Mouse (Mus musculus): Measurements from ENCODE around the gene Notum. TPM values are rescaled to one million over a fixed set of nuclear protein-coding genes. Genes with fewer than 3 reads are reported as not detected.
"Not testable (repeated sequence)": the region's sequence is repeated elsewhere in the genome, so short reads cannot be mapped to it uniquely, and the experiment has no call there.

Notum gene
- total RNA-seq, 2 experiments from 2014 or later, result not detected

- not testable (repeated sequence) for ATAC-seq (replicated peaks; ENCODE audit: poor library complexity)
These were observed 14.9 kb upstream of the Notum start for GRCm38 (mm10) chr11:120675875-120676274.

GRCm38 (mm10) chr11:120673594-120674122 is 12.7 kb upstream of the Notum start:
- no peak for ATAC-seq (replicated peaks; ENCODE audit: poor library complexity)

- ATAC-seq (replicated peaks; ENCODE audit: poor library complexity), result peak; percentile 92
These were observed 12.0 kb upstream of the Notum start, which contains the start of gene Aspscr1 for GRCm38 (mm10) chr11:120672687-120673593. TSS of gene Aspscr1 (plus strand) at chr11:120672973.

- no peak for ATAC-seq (replicated peaks; ENCODE audit: poor library complexity)
These were observed 5.6 kb upstream of the Notum start for GRCm38 (mm10) chr11:120666617-120667016.

DNA sequence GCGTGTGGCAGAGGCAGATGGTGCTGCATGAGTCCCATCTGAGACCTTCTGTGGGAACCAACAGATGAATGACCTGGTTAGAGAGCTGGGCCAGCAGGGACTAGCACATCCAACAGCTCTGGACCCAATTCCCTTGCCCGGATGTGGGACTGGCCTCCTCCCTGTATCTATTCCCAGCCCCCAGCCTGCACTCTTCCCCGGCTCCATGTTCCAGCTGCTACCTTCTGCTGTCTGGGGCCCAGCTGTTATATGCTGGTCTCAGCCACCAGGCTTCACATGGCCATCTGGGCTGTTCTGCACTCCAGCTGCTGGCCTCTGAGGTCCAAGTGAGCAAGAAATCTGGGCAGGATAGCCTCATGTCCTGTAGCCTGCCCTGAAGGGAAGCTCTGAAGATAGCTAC is 4.4 kb upstream of the Notum start:
- ATAC-seq (replicated peaks; ENCODE audit: poor library complexity), result no peak

DNA sequence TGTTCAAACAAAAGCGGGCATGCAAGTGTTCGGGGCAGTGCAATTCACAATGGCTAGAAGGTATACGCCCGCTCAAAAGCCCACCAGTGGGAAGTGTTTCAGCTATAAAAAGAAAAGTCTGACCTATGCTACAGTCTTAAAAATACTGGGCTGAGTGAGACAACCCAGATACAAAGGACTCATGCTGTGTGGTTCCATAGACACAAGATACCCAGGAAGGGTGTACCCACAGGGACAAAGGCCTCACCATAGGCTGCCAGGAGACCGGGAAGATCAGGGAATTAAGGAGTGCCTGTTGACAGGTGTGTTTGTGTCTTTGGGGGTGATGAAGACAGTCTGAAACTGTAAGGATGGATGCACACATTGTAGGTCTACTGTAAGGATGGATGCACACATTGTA is 2.7 kb upstream of the Notum start:
- no peak for ATAC-seq (replicated peaks; ENCODE audit: poor library complexity)

- no peak for ATAC-seq (replicated peaks; ENCODE audit: poor library complexity)
These were observed 1.8 kb upstream of the Notum start for GRCm38 (mm10) chr11:120662759-120663158.

DNA sequence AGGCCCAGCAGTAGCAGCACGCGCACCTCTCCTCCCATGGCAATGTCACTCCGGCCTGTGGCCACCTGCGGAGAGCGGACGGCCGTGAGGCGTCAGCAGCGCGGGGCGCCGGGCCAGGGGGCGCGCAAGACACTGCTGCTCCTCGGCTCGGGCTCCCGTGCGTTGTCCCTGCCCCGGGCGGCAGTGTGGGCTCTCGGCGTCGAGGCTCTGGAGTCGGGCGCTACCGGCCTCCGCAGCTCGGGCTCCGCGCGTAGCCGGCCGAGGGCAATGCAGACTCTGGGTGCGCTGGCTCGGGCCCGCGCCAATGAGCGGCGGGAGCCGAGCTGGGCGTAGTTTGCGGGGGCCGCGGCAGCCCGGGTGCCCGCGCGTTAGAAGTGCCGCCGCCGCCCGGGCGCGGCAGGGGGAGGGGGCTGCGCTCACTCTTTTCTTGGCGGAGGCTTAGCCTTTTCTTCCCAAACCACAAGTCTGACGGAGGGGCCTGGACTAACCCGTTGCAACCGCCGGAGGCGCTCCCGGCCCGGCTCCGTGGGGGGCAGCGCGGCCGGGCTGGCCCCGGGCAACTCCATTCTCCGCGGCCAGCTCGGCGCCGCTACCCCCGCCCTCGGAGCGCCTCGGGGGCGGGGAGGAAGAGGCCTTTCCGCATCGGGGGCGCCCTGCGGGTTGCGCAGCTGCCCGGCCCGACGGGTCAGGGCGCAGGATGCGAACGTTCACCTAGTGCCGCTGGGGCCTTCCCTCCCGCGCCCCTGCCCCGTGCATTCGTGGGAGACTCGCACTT is 487 bp downstream of the Notum start:
- ATAC-seq (replicated peaks; ENCODE audit: poor library complexity), result 0 out of 2 replicates have a peak, but pooled peaks have one; percentile 8

DNA sequence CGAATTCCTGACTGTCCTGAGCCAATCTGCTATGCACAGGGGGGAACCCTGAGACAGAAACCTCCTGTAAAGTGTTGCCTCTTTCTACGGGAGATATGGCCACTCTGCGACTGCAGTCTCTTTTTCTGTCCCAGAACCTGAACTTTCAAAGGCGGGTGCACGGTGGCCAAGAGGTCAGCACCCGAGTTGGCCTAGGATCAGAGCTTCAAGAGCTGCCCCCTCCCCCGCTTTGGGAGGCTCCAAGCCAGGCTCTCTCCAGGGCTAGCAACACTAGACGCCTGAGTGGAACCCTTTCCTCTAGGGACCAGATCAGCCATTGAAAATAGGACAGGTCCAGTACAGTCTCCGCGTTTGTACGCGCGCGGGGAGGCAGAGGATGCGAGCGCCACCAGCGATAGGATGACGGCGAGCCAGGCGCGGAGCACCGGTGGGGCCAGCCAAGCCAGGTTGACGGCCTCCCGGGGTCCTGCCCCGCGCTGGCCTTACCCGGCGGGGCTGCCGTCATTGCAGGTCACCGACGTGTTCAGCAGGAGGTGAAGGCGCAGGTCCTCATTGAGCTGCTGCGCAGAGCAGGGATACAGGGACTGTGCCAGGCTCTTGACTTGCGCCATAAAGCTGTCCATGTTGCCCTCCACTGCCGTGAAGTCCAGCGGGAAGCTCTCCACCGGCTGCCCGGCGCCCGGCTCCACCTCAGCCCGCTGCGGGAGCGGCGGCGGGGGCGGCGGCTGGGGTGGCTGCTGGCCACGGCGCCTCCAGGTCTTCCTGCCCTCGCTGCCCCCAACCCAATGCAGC is 1.3 kb downstream of the Notum start:
- no peak for ATAC-seq (replicated peaks; ENCODE audit: poor library complexity)

DNA sequence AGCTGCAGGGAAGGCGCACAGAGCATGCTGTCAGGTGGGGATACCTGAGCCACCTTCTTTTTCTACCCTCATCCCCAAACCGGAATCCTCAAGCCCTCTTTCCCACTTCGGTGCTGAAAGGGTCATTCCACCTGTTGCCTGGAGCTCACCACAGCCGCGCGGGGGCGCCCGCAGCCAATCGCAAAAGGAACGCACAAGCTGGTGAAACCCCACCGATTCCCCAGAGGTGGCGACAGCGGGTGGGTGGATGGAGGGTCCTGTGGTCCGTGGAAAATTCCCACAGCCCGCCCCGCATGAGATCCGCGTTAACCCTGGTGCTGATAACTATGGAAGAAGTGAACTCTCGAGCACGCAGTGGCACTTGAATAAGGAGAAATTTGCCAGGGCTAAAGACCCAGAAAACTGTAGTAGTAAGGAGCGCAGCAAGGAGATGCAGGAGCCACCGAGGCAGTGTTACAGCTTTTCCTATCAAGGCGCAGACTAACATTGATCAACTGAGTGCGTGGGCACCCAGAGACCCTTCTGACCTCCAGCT is 2.0 kb downstream of the Notum start:
- ATAC-seq (replicated peaks; ENCODE audit: poor library complexity), result peak; percentile 80

- ATAC-seq (replicated peaks; ENCODE audit: poor library complexity), result no peak
These were observed 3.7 kb downstream of the Notum start for GRCm38 (mm10) chr11:120657301-120657700.

- no peak for ATAC-seq (replicated peaks; ENCODE audit: poor library complexity)
These were observed 6.2 kb downstream of the Notum start for GRCm38 (mm10) chr11:120654741-120655140.

- peak; percentile 51; the same call in 1 of the 2 replicates for ATAC-seq (replicated peaks; ENCODE audit: poor library complexity)
These were observed 9.1 kb downstream of the Notum start for GRCm38 (mm10) chr11:120651872-120652271.

DNA sequence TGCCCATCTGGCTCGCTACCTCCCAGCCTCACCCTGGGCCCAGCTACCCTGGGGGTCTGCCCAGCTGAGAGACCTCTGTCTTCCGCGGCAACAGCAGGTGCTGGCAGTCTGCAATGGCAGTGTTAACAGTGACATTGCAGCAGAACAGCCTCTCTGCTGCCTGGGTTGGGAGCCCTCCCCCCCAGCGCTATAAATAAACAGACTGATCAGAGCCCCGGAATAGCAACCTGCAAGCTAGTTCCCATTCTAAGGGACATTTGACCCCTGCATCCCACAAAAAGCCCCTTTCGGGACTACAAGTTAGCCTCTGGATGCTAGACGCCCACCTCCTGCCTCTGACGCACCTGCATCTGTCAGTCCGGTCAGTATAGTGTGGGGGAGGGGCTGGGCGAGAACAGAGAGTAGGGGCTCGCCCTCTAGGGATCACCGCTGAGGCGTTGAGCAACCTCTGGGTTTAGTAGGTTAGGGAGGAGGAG is 12.9 kb downstream of the Notum start, which contains the start of gene Myadml2:
Myadml2 (minus strand) TSS at position 158 of the 476 bp plus-strand sequence.
- peak; percentile 26; the same call in 1 of the 2 replicates for ATAC-seq (replicated peaks; ENCODE audit: poor library complexity)

- ATAC-seq (replicated peaks; ENCODE audit: poor library complexity), result no peak
These were observed 13.7 kb downstream of the Notum start for GRCm38 (mm10) chr11:120647047-120647830.

DNA sequence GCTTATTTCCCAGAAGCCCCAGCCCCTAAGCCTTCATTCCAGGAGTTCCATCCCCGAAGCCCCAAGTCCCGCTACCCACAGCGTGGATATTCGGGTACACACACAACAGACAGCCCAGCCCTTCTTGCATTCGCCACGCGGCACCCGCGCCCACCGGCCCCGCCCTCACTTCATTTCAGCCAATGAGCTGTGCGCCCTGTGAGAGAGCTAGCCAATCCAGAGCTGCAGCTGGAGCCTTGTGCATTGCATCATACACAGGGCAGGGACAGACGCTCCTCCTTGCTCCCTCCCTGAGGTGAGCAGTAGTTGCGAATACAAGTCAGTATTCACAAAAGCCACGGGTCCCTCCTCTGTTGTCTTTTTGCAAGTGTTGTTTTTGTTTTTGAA is 17.4 kb downstream of the Notum start, which contains the start of gene Pycr1:
Pycr1 (minus strand) TSS at position 169 of the 387 bp plus-strand sequence.
- peak; percentile 96 for ATAC-seq (replicated peaks; ENCODE audit: poor library complexity)

GRCm38 (mm10) chr11:120642939-120643600 is 17.9 kb downstream of the Notum start:
- peak; percentile 17 for ATAC-seq (replicated peaks; ENCODE audit: poor library complexity)

DNA sequence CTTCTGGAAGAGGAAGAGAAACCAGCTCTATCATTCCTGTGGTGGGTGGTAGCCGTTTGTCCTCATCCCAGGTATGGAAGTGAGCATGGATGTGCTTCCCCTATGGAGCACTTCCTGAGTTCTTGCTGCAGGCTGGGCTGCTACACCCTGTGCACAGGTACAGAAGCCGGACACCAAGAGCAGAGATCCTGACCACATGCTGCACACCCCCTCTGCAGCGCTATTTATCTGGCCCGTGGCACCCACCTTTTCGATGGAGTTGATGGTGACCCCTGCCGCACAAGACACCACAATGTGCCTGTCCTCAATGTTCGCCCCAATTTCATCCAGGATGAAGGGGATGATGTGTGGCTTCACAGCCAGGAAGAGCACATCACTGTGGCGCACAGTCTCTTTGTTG is 19.1 kb downstream of the Notum start:
- ATAC-seq (replicated peaks; ENCODE audit: poor library complexity), result peak; percentile 9; the same call in 1 of the 2 replicates

DNA sequence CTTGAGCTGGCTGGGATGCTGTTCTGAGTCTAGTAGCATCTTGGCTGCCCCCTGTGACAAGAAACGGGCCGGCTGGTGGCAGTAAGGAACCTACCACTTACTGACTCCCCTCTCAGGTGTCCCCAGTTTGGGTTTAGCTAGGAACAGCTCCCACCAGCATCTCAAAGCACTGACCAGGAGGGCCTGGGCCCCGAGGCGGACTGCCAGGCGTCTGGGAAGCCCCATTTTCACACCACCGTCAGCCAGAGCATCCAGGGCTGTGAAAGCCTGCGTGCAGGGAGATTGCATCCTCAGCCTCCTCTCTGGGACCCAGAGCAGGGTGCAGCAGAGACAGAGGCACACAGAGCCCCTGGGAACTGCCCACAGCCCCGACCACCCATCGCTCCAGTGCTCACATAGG is 19.7 kb downstream of the Notum start:
- ATAC-seq (replicated peaks; ENCODE audit: poor library complexity), result no peak

All from megakaryocyte progenitor cell, adult 5-6 weeks (primary cell).